Mouse (Mus musculus) MEL (cell line): Measurements from ENCODE around the gene Slc1a1. TPM values are rescaled to one million over a fixed set of nuclear protein-coding genes. Genes with fewer than 3 reads are reported as not detected.

ENCODE experiments used
- DNase-seq: peaks from one replicate; pipeline ENCODE4 v3.0.0; 2011; ENCODE audit warnings: low read depth, low spot score
- H3K27ac ChIP-seq: 2 replicates; pipeline ENCODE4 v1.5.1; 2012; ENCODE audit warnings: low read depth, mild to moderate bottlenecking, control low read depth, low read length, moderate library complexity; ENCODE audit not compliant: control insufficient read depth
- H3K27me3 ChIP-seq, 2 experiments: fragments of 150-350 bp in 1 of 2; sonication (generic) in 1 of 2; 2 replicates each; pipeline ENCODE4 v1.6.1; 2012; ENCODE audit warnings: low read length in 2 of 2, mild to moderate bottlenecking in 2 of 2, improper control_type of control experiment in 1 of 2, moderate library complexity in 1 of 2; ENCODE audit not compliant: insufficient read depth in 2 of 2, control insufficient read depth in 1 of 2
- H3K36me3 ChIP-seq, 2 experiments: 2 replicates each; pipeline ENCODE4 v1.6.1; 2012 to 2014; ENCODE audit warnings: low read length in 2 of 2, improper control_type of control experiment in 1 of 2, inconsistent platforms in 1 of 2, mild to moderate bottlenecking in 1 of 2; ENCODE audit not compliant: insufficient read depth in 2 of 2, control insufficient read depth in 1 of 2
- H3K4me1 ChIP-seq, 2 experiments: fragments of 150-350 bp in 1 of 2; sonication (generic) in 1 of 2; 2 replicates each; pipeline ENCODE4 v1.6.1; 2012; ENCODE audit warnings: low read length in 2 of 2, improper control_type of control experiment in 1 of 2, mild to moderate bottlenecking in 1 of 2; ENCODE audit not compliant: insufficient read depth in 2 of 2, control insufficient read depth in 1 of 2
- H3K4me3 ChIP-seq, 2 experiments: fragments of 150-350 bp in 1 of 2; sonication (generic) in 1 of 2; 2 replicates each; pipeline ENCODE4 v1.5.1; 2012; ENCODE audit warnings: low read depth in 2 of 2, low read length in 2 of 2, mild to moderate bottlenecking in 2 of 2, moderate library complexity in 2 of 2, control low read depth in 1 of 2, improper control_type of control experiment in 1 of 2; ENCODE audit not compliant: control insufficient read depth in 1 of 2, insufficient read depth in 1 of 2
- H3K79me2 ChIP-seq: 2 replicates; pipeline ENCODE4 v1.6.1; 2012; ENCODE audit warnings: mild to moderate bottlenecking, low read length, moderate library complexity; ENCODE audit not compliant: control insufficient read depth, poor library complexity, insufficient read depth
- H3K9ac ChIP-seq: 2 replicates; pipeline ENCODE4 v1.6.1; 2012; ENCODE audit warnings: low read depth, mild to moderate bottlenecking, control low read depth, low read length, moderate library complexity; ENCODE audit not compliant: control insufficient read depth, poor library complexity, severe bottlenecking
- H3K9me3 ChIP-seq: fragments of 150-350 bp; sonication (generic); replicated peaks from 2 replicates; pipeline ENCODE4 v1.6.1; 2012; ENCODE audit warnings: mild to moderate bottlenecking, low read length, improper control_type of control experiment, moderate library complexity; ENCODE audit not compliant: insufficient read depth
- CHD1 ChIP-seq: IDR thresholded peaks from 2 replicates; pipeline ENCODE4 v1.6.1; 2012; ENCODE audit warnings: low read depth, mild to moderate bottlenecking, inconsistent platforms, low read length, improper control_type of control experiment
- CHD2 ChIP-seq: IDR thresholded peaks from 2 replicates; pipeline ENCODE4 v1.6.1; 2011; ENCODE audit warnings: low read length, improper control_type of control experiment
- CTCF ChIP-seq, 3 experiments: IDR thresholded peaks in 2 of 3; conservative IDR thresholded peaks in 1 of 3; 2 replicates each; pipeline ENCODE4 v1.5.1; 2011 to 2012; ENCODE audit warnings: low read length in 3 of 3, low read depth in 2 of 3, mild to moderate bottlenecking in 2 of 3, improper control_type of control experiment in 1 of 3, inconsistent platforms in 1 of 3, mixed read lengths in 1 of 3, moderate library complexity in 1 of 3; ENCODE audit not compliant: control insufficient read depth in 1 of 3, insufficient read depth in 1 of 3, poor library complexity in 1 of 3, severe bottlenecking in 1 of 3
- ELF1 ChIP-seq: IDR thresholded peaks from 2 replicates; pipeline ENCODE4 v1.6.1; 2014; ENCODE audit warnings: low read depth, mild to moderate bottlenecking, inconsistent platforms, low read length, improper control_type of control experiment, moderate library complexity
- GABPA ChIP-seq: IDR thresholded peaks from 2 replicates; pipeline ENCODE4 v1.6.1; 2012; ENCODE audit warnings: low read depth, mild to moderate bottlenecking, inconsistent platforms, low read length, improper control_type of control experiment, moderate library complexity
- HCFC1 ChIP-seq: IDR thresholded peaks from 2 replicates; pipeline ENCODE4 v1.6.1; 2012; ENCODE audit warnings: low read depth, mild to moderate bottlenecking, inconsistent platforms, low read length, improper control_type of control experiment, moderate library complexity
- JUND ChIP-seq: IDR thresholded peaks from 2 replicates; pipeline ENCODE4 v1.6.1; 2011; ENCODE audit warnings: low read depth, mild to moderate bottlenecking, improper control_type of control experiment, low read length
- MAFK ChIP-seq: IDR thresholded peaks from 2 replicates; pipeline ENCODE4 v1.6.1; 2011; ENCODE audit warnings: low read depth, mild to moderate bottlenecking, low read length, improper control_type of control experiment, borderline replicate concordance
- MEF2A ChIP-seq: IDR thresholded peaks from 2 replicates; pipeline ENCODE4 v1.6.1; 2014; ENCODE audit warnings: low read depth, mild to moderate bottlenecking, inconsistent platforms, low read length, improper control_type of control experiment; ENCODE audit not compliant: poor library complexity, insufficient replicate concordance, severe bottlenecking; ENCODE audit errors: extremely low read depth
- MXI1 ChIP-seq: IDR thresholded peaks from 2 replicates; pipeline ENCODE4 v1.6.1; 2011; ENCODE audit warnings: mild to moderate bottlenecking, low read depth, low read length, improper control_type of control experiment
- MYB ChIP-seq: IDR thresholded peaks from 2 replicates; pipeline ENCODE4 v1.6.1; 2011; ENCODE audit warnings: mild to moderate bottlenecking, low read depth, low read length, improper control_type of control experiment
- MYC ChIP-seq: IDR thresholded peaks from 2 replicates; pipeline ENCODE4 v1.6.1; 2011; ENCODE audit warnings: low read depth, mild to moderate bottlenecking, low read length, improper control_type of control experiment, moderate library complexity
- NELFE ChIP-seq: IDR thresholded peaks from 2 replicates; pipeline ENCODE4 v1.6.1; 2011; ENCODE audit warnings: low read depth, low read length, improper control_type of control experiment
- POLR2A ChIP-seq, 2 experiments: IDR thresholded peaks; 2 replicates each; pipeline ENCODE4 v1.6.1; 2011 to 2012; ENCODE audit warnings: low read length in 2 of 2, mild to moderate bottlenecking in 2 of 2, control low read depth in 1 of 2, improper control_type of control experiment in 1 of 2, low read depth in 1 of 2, moderate library complexity in 1 of 2; ENCODE audit not compliant: control insufficient read depth in 1 of 2, insufficient read depth in 1 of 2, poor library complexity in 1 of 2
- POLR2AphosphoS2 ChIP-seq: IDR thresholded peaks from 2 replicates; pipeline ENCODE4 v1.6.1; 2011; ENCODE audit warnings: low read length, improper control_type of control experiment
- SIN3A ChIP-seq: IDR thresholded peaks from 2 replicates; pipeline ENCODE4 v1.6.1; 2012; ENCODE audit warnings: low read length, improper control_type of control experiment, inconsistent platforms
- SMC3 ChIP-seq: IDR thresholded peaks from 2 replicates; pipeline ENCODE4 v1.6.1; 2011; ENCODE audit warnings: low read depth, low read length, improper control_type of control experiment
- TAL1 ChIP-seq: IDR thresholded peaks from 2 replicates; pipeline ENCODE4 v1.6.1; 2012; ENCODE audit warnings: mild to moderate bottlenecking, inconsistent platforms, low read length, moderate library complexity, mixed read lengths
- TBP ChIP-seq: IDR thresholded peaks from 2 replicates; pipeline ENCODE4 v1.8.0; 2011; ENCODE audit warnings: low read depth, low read length, improper control_type of control experiment
- TCF12 ChIP-seq: IDR thresholded peaks from 2 replicates; pipeline ENCODE4 v1.6.1; 2014; ENCODE audit warnings: low read depth, mild to moderate bottlenecking, inconsistent platforms, low read length, improper control_type of control experiment, moderate library complexity
- UBTF ChIP-seq: IDR thresholded peaks from 2 replicates; pipeline ENCODE4 v1.6.1; 2012; ENCODE audit warnings: low read depth, mild to moderate bottlenecking, inconsistent platforms, low read length, improper control_type of control experiment, moderate library complexity, borderline replicate concordance; ENCODE audit not compliant: insufficient read depth
- USF1 ChIP-seq: IDR thresholded peaks from 2 replicates; pipeline ENCODE4 v1.6.1; 2014; ENCODE audit warnings: low read depth, mild to moderate bottlenecking, inconsistent platforms, low read length, improper control_type of control experiment, moderate library complexity
- USF2 ChIP-seq, 2 experiments: IDR thresholded peaks; 2 replicates each; pipeline ENCODE4 v1.6.1; 2011 to 2012; ENCODE audit warnings: improper control_type of control experiment in 2 of 2, low read length in 2 of 2, borderline replicate concordance in 1 of 2, inconsistent platforms in 1 of 2, low read depth in 1 of 2, mild to moderate bottlenecking in 1 of 2; ENCODE audit not compliant: insufficient read depth in 1 of 2
- ZC3H11A ChIP-seq: IDR thresholded peaks from 2 replicates; pipeline ENCODE4 v1.6.1; 2012; ENCODE audit warnings: low read depth, mild to moderate bottlenecking, inconsistent platforms, low read length, improper control_type of control experiment
- ZKSCAN1 ChIP-seq: IDR thresholded peaks from 2 replicates; pipeline ENCODE4 v1.6.1; 2012; ENCODE audit warnings: low read depth, mild to moderate bottlenecking, inconsistent platforms, low read length, improper control_type of control experiment, moderate library complexity
- polyA plus RNA-seq, 2 experiments: library from polyadenylated mRNA; stranded (reverse) in 1 of 2; unstranded in 1 of 2; fragments of >175 nt in 1 of 2; fragments of >200 nt in 1 of 2; gene quantifications; 2 replicates each; pipeline versions ENCODE4 v1.2.1 to v1.2.4; 2012; ENCODE audit warnings: low replicate concordance in 2 of 2, low read depth in 1 of 2; ENCODE audit not compliant: insufficient read length in 2 of 2, insufficient read depth in 1 of 2, missing spikeins in 1 of 2
- total RNA-seq: library from RNA; depleted of rRNA; stranded (reverse); fragments of 300-350 nt; gene quantifications from 2 replicates; pipeline ENCODE4 v1.2.3, GENCODE M21; 2012

Gene Slc1a1
- total and polyA plus RNA-seq, 3 experiments: 0.07 TPM; not detected in 2

DNA sequence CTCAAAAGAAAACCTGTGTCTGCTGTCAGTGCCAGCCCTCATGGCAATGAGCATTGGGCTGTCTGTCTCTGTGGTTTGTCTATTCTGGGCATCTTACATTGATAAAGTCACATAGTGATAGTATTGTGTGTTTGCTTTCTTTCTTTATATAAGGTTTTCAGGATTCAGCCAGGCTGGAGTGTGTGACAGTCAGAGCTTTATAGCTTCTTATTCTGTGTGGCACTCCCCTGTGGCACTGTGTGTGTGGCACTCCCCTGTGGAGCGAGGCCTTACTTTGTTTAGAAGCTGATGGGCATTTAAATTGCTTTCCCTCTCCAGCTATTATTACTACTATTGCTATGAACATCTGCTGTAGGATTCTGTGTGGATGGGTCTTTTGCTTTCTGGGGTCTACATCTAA lies 30.7 kb downstream of the Slc1a1 start:
- Histone ChIP-seq H3K36me3 (no peaks in the 10 kb centered on the region), H3K27me3 (peaks cover 0 to 6% of the 10 kb centered on the region in 2 experiments; a peak in 2 of 4 replicates), H3K4me3 (no peak overlapping the region), H3K27ac (no peak overlapping the region), H3K4me1 (no peaks in the 10 kb centered on the region), H3K9ac (no peak overlapping the region), H3K9me3 (no peaks in the 10 kb centered on the region), H3K79me2 (no peaks in the 10 kb centered on the region)
- TF ChIP-seq MEF2A (no peak), CHD1 (no peak), ZC3H11A (no peak), MYC (no peak), JUND (no peak), TBP (no peak), MAFK (no peak), USF2 (IDR thresholded peaks at IDR 0.05; ENCODE audit: borderline replicate concordance in 1 of 2, insufficient read depth in 1 of 2, low read depth in 1 of 2, low read length in 2 of 2) (no peak), TAL1 (no peak), POLR2AphosphoS2 (no peak), ELF1 (no peak), HCFC1 (no peak), UBTF (no peak)
- DNase-seq: no peak

DNA sequence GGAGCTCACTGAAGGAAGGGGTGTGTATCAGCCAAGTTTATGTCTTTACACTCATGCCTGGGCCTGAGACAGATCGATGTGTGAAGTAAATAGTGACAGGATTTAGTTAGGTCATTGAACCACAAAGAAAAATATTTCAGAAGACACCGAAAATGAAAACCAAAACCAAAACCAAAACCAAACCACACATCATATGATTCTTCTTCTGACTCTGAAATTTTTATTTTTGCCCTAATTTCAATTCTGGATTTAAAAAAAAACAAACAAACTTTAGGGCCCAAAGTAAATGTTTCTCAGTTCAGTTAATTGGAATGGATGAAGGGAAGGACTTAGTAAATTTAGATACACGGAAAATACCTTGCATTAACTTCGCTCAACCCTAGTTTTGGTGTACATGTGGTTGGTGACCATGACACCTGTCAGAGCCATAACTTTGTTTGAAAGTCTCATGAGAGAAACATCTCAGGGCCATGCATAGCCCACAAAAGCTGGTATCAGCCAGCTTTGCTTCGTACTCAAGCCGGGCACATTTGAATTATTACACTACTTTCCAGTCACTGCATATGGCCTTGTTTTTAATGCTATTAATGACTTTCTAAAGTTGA lies 34.5 kb downstream of the Slc1a1 start:
- DNase-seq: no peak
- no peak overlapping the region for H3K4me3 ChIP-seq
- H3K27ac ChIP-seq: no peak overlapping the region
- TF ChIP-seq HCFC1 (no peak), GABPA (no peak), TCF12 (no peak), SMC3 (no peak), POLR2A (IDR thresholded peaks at IDR 0.05; ENCODE audit: control insufficient read depth in 1 of 2, insufficient read depth in 1 of 2, low read depth in 1 of 2, low read length in 2 of 2, poor library complexity in 1 of 2) (no peak), ELF1 (no peak), SIN3A (no peak), POLR2AphosphoS2 (no peak), ZKSCAN1 (no peak), MXI1 (no peak), MEF2A (no peak), CTCF (IDR thresholded peaks at IDR 0.05 in 2 of 3, conservative IDR thresholded peaks at IDR 0.05 in 1 of 3; ENCODE audit: control insufficient read depth in 1 of 3, insufficient read depth in 1 of 3, low read depth in 2 of 3, low read length in 3 of 3, poor library complexity in 1 of 3, severe bottlenecking in 1 of 3) (no peak), TBP (no peak), JUND (no peak), NELFE (no peak), USF1 (no peak), CHD2 (no peak), MYB (no peak)
- no peaks in the 10 kb centered on the region for H3K9me3 ChIP-seq
- H3K27me3 ChIP-seq: peaks cover 0 to 8% of the 10 kb centered on the region in 2 experiments; a peak in 3 of 4 replicates
- H3K36me3 ChIP-seq: no peaks in the 10 kb centered on the region
- no peaks in the 10 kb centered on the region for H3K4me1 ChIP-seq
- H3K79me2 ChIP-seq: no peaks in the 10 kb centered on the region
- H3K9ac ChIP-seq: no peak overlapping the region
